Mouse (Mus musculus): ENCODE measurements at regions not wholly inside any gene's neighbourhood (a gene's known extent, or its start where the extent isn't known, plus 50 kb on each side); places are given as distances from the start of the nearest gene placed in this dataset.

- TF ChIP-seq POLR2A (IDR thresholded peaks at IDR 0.05; ENCODE audit: insufficient read length, low read depth) (no peak), MYOG (IDR thresholded peaks at IDR 0.05; ENCODE audit: control insufficient read depth in 1 of 3, insufficient read depth in 1 of 3, insufficient read length in 2 of 3, low read depth in 2 of 3) (no peak), E2F4 (IDR thresholded peaks at IDR 0.05; ENCODE audit: insufficient read depth) (no peak), CEBPB (IDR thresholded peaks at IDR 0.05; ENCODE audit: insufficient read depth, poor library complexity, severe bottlenecking) (no peak), USF1 (IDR thresholded peaks at IDR 0.05; ENCODE audit: low read depth) (no peak), MAX (IDR thresholded peaks at IDR 0.05; ENCODE audit: low read depth) (no peak), SRF (IDR thresholded peaks at IDR 0.05; ENCODE audit: control insufficient read depth, insufficient read length, low read depth) (no peak), POLR2AphosphoS2 (IDR thresholded peaks at IDR 0.05; ENCODE audit: insufficient read length, low read depth) (no peak), TCF3 (IDR thresholded peaks at IDR 0.05; ENCODE audit: insufficient read length, low read depth) (no peak), TCF12 (IDR thresholded peaks at IDR 0.05; ENCODE audit: insufficient read depth, poor library complexity, severe bottlenecking) (no peak)
Measured at GRCm38 (mm10) chr1:14000605-14001395, 2092.3 kb downstream of the 4930444P10Rik start.
